7 mouse cellular contexts compared by ENCODE assay signal in genomic region chr17:5492746-5493160, GRCm38 (mm10). TPM values are rescaled to one million over a fixed set of nuclear protein-coding genes. Genes with fewer than 3 reads are reported as not detected.
DNase-seq lines count a peak whose midpoint lies in the region; ATAC-seq and TF ChIP-seq lines count a peak whose summit lies in the region.

No protein-coding gene starts in this region.

- H3K36me3 ChIP-seq in hindbrain, embryonic 11.5 days (ENCODE audit: control insufficient read depth, insufficient read depth, low read length), result no peaks in the 10 kb centered on the region
- H3K36me3 ChIP-seq in lung, postnatal 0 days (ENCODE audit: insufficient read depth, low read length), result no peaks in the 10 kb centered on the region

- no peak for TF ChIP-seq CTCF in lung, adult 2 months (IDR thresholded peaks at IDR 0.05; ENCODE audit: insufficient read depth, low read length)
- no peak for TF ChIP-seq CTCF in lung, postnatal 0 days (IDR thresholded peaks at IDR 0.05)

- H3K4me1 ChIP-seq in lung, adult 2 months (ENCODE audit: control insufficient read depth, insufficient read depth, low read length), result no peaks in the 10 kb centered on the region
- H3K4me1 ChIP-seq in hindbrain, embryonic 11.5 days (replicated peaks; ENCODE audit: control insufficient read depth, insufficient read depth, low read length), result no peaks in the 10 kb centered on the region
- H3K4me1 ChIP-seq in lung, postnatal 0 days (ENCODE audit: insufficient read depth, low read depth, low read length), result 0 out of 2 replicates have a peak, but pooled peaks cover 5% of the 10 kb centered on the region

- H3K4me2 ChIP-seq in hindbrain, embryonic 11.5 days (replicated peaks; ENCODE audit: low read depth, low read length), result peak overlapping the region; percentile 99
- peak overlapping the region; percentile 100 for H3K4me2 ChIP-seq in lung, postnatal 0 days (replicated peaks; ENCODE audit: low read depth, low read length)

- peak overlapping the region; percentile 92 for H3K27ac ChIP-seq in hindbrain, embryonic 11.5 days (ENCODE audit: low read depth, low read length)
- H3K27ac ChIP-seq in lung, postnatal 0 days (ENCODE audit: low read length), result peak overlapping the region; percentile 85

- ATAC-seq in common myeloid progenitor, adult 5-6 weeks (replicated peaks; ENCODE audit: low read depth, poor library complexity, severe bottlenecking), result peak; percentile 4; the same call in 1 of the 2 replicates
- ATAC-seq in hindbrain, embryonic 11.5 days (ENCODE audit: low FRiP score), result peak; percentile 70
- ATAC-seq in lung, postnatal 0 days, result peak; percentile 55

- no peaks in the 10 kb centered on the region for H3K9me3 ChIP-seq in hindbrain, embryonic 11.5 days (ENCODE audit: control insufficient read depth, low read length)
- H3K9me3 ChIP-seq in lung, postnatal 0 days (ENCODE audit: low read length), result no peaks in the 10 kb centered on the region

- TF ChIP-seq EP300 in lung, postnatal 0 days (IDR thresholded peaks at IDR 0.05), result no peak

- peak overlapping the region; percentile 78 for H3K4me3 ChIP-seq in lung, adult 2 months (replicated peaks; ENCODE audit: extremely low read depth, low read depth, low read length)
- H3K4me3 ChIP-seq in hindbrain, embryonic 11.5 days (ENCODE audit: low read depth, low read length), result peak overlapping the region; percentile 73
- peak overlapping the region; percentile 72 for H3K4me3 ChIP-seq in lung, postnatal 0 days (ENCODE audit: low read depth, low read length)

- DNase-seq in lung, adult 2 months, result no peak
- DNase-seq in lung, postnatal 25 days (ENCODE audit: low spot score), result no peak
- DNase-seq in hindbrain, embryonic 11.5 days (ENCODE audit: low spot score), result peak; percentile 75
- DNase-seq in lung, postnatal 0 days (ENCODE audit: low spot score), result peak; percentile 60
- DNase-seq in cerebellum, postnatal 36 days, result no peak
- no peak for DNase-seq in cerebellum, adult 11-12 months

- H3K27me3 ChIP-seq in hindbrain, embryonic 11.5 days (ENCODE audit: control insufficient read depth, insufficient read depth, low read length), result peaks cover 8% of the 10 kb centered on the region; the same call in 1 of the 2 replicates
- no peaks in the 10 kb centered on the region for H3K27me3 ChIP-seq in lung, postnatal 0 days (replicated peaks; ENCODE audit: insufficient read depth, low read length)

- TF ChIP-seq POLR2A in lung, adult 2 months (IDR thresholded peaks at IDR 0.05; ENCODE audit: borderline replicate concordance, extremely low read depth, low read depth, low read length), result no peak

- H3K9ac ChIP-seq in hindbrain, embryonic 11.5 days (ENCODE audit: low read depth, low read length), result peak overlapping the region; percentile 68
- peak overlapping the region; percentile 65 for H3K9ac ChIP-seq in lung, postnatal 0 days (replicated peaks; ENCODE audit: low read depth)

- under 1% methylated on average over 48 of the region's 48 CpGs for WGBS in lung, adult 2 months
- WGBS in hindbrain, embryonic 11.5 days, result 1% methylated on average over 46 of the region's 48 CpGs
- WGBS in lung, postnatal 0 days, result under 1% methylated on average over 48 of the region's 48 CpGs

RNA-seq across cellular contexts. Expression of gene Zdhhc14, which starts 0.4 kb away (rescaled TPM):
- polyA plus RNA-seq in lung, adult 2 months (2012; rRNA removed), result 4.5 and 5.8 TPM in 2 replicates
- 2.2 and 5.5 TPM in 2 replicates for total RNA-seq in common myeloid progenitor, adult 5-6 weeks (2017)
- polyA plus RNA-seq in hindbrain, embryonic 11.5 days (2014; fragmentation: Nextera tagmentation; extraction: Ambion mirVana), result 2.4 and 2.6 TPM in 2 replicates
- polyA plus RNA-seq in lung, postnatal 0 days (2015; fragmentation: Nextera tagmentation; extraction: Ambion mirVana), result 4.2 and 4.6 TPM in 2 replicates

RNA-seq across cellular contexts. Expression of gene Tmem242, which starts 52.7 kb away (rescaled TPM):
- polyA plus RNA-seq in lung, adult 2 months (2012; rRNA removed), result 4.8 and 11.4 TPM in 2 replicates
- total RNA-seq in common myeloid progenitor, adult 5-6 weeks (2017), result 48.0 and 52.0 TPM in 2 replicates
- 129 and 142 TPM in 2 replicates for polyA plus RNA-seq in hindbrain, embryonic 11.5 days (2014; fragmentation: Nextera tagmentation; extraction: Ambion mirVana)
- 84.3 and 89.0 TPM in 2 replicates for polyA plus RNA-seq in lung, postnatal 0 days (2015; fragmentation: Nextera tagmentation; extraction: Ambion mirVana)

Comparison
In these comparisons a context has a peak if more than half of its experiments do, and no peak if none do; other contexts are left out.
1. DNase-seq: peak in hindbrain, embryonic 11.5 days (single experiment) and lung, postnatal 0 days (single experiment); none in lung, adult 2 months (single experiment), lung, postnatal 25 days (single experiment), cerebellum, postnatal 36 days (0 of 2) and cerebellum, adult 11-12 months (single experiment).
2. ATAC-seq: peak in every context shown above with its lines; median percentile 70 in hindbrain, embryonic 11.5 days; 55 in lung, postnatal 0 days; 4 in common myeloid progenitor, adult 5-6 weeks.
3. Peak in every context shown above with its lines, with median percentiles within 50 percentile points of each other: H3K4me3 ChIP-seq.